Mouse (Mus musculus) c-Kit-positive CD71-positive TER-119-positive erythroid progenitor cells, embryonic 14.5 days (primary cell): Measurements from ENCODE around the gene Elovl2.
"Not testable (repeated sequence)": the region's sequence is repeated elsewhere in the genome, so short reads cannot be mapped to it uniquely, and the experiment has no call there.

Source experiments
- DNase-seq: peaks from one replicate; pipeline ENCODE4 v3.0.0-alpha.2; 2013; ENCODE audit warnings: low spot score

Elovl2 gene

DNA sequence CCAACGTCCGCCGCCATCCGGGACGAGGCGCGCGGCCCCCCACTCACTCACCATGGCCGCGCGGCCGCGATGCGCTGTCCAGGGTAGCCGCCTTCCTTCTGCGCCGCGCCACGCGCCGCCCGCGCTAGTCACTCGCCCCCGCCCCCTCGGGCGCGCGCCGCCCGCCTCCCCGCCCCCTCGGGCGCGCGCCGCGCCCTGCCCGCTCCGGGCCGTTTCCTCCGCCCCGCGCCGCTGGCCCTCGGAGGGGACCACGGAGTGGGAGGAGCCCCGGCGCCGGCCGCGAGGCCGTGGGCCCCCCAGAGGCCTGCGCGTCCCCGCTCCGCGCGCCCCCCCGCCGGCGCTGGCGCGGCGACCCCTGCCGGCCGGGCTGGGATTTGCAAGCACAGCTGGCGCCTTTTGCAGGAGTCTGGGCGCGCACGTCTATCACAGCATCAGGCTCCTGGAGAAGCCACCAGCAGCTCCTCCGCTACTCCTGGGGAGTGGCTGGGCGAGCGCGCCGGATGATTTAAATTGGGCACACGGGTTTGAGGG is at the start of gene Elovl2:
Elovl2 (minus strand) TSS at position 102 of the 531 bp plus-strand sequence.
- DNase-seq: peak; percentile 17

GRCm38 (mm10) chr13:41267827-41268408 is 47.7 kb upstream of the Elovl2 start:
- no peak for DNase-seq

- no peak for DNase-seq
Measured at GRCm38 (mm10) chr13:41263304-41264006, 43.2 kb upstream of the Elovl2 start.

- not testable (repeated sequence) for DNase-seq
Measured at GRCm38 (mm10) chr13:41261617-41262016, 41.4 kb upstream of the Elovl2 start.

DNA sequence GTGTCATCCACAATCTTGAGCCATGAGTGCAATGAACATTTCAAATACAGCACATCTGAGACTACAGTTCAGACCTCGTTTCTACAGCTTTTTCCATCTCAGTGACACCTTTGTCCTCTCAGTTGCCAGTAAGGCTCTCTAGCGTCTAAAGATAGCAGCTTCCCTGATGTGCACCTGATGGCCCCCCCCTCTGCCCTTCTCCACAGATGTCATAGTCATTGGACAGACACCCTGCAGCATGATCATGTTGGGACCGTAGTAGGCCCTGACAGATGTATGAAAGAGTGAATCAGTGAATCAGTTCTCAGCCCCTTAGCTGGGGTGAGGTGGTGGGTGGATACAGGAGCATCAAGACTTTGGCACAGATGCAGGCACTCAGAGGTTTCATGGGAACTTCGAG is 37.6 kb upstream of the Elovl2 start:
- DNase-seq: no peak

GRCm38 (mm10) chr13:41256962-41257361 is 36.8 kb upstream of the Elovl2 start:
- DNase-seq: no peak

GRCm38 (mm10) chr13:41256126-41256525 is 35.9 kb upstream of the Elovl2 start:
- DNase-seq: no peak

DNA sequence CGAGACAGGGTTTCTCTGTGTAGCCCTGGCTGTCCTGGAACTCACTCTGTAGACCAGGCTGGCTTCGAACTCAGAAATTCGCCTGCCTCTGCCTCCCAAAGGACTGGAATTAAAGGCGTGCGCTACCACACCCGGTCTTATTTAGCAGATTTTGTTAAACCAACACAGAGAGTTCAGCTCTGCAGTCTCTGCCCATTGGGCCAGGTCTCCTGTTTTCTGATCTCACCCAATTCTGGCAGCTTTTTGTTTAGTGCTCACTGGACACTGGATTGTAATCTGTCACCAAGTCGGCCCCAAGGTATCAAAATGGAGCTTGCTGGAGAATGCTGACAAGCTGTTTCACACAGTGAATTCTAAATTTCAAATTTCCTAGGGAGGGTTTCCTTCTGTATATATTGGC is 32.5 kb upstream of the Elovl2 start:
- no peak for DNase-seq

DNA sequence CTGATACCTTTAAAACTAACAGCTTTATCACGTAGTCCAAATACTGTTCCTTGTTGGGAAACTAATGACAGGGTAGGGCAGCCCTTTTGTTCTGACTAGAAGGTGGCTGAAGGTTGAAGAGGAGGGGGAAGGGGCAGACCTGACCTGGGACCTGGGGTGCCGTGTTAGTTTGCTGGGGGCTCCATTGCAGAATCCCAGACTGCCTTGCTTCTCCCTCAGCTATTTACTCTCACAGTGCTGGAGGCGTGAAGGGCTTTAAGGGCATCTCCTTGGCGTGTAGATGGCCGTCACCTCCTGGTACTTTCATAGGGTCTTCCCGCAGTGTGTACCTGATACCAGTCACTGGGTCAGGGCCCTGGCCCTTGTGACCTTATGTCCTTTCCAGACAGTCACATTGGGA is 31.9 kb upstream of the Elovl2 start:
- DNase-seq: no peak

DNA sequence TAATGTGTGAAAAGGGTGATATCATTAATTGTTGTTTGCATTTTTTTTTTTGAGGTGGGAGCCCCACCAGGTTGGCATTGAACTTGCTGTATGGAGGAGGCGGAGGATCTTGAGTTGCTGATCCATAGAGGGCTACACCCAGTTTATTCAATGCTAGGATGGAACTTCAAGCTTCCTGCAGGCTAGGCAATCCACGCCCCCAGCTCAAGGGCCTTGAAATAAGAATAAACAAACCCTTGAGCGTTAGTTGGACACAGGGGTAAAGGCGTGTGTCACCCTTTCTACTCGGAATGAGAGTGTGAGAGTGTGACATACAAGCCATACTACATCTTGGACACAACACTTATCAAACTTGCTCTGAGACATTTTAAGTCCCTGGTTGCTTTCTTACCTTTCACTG is 31.5 kb upstream of the Elovl2 start:
- no peak for DNase-seq

DNA sequence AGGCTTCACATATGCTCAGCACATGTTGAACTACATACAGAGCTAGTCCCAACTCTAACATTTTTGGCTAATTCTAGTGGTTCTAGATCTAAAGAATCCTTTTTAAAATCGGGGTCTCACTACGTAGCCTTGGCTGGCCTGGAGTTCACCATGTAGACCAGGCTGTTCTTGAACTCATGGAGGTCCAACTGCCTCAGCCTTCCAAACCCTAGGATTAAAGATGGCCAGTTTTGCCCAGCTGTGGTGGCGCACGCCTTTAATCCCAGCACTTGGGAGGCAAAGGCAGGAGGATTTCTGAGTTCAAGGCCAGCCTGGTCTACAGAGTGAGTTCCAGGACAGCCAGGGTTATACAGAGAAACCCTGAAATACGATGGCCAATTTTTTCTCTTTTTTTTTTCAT is 31.0 kb upstream of the Elovl2 start:
- not testable (repeated sequence) for DNase-seq

- peak; percentile 35 for DNase-seq
Measured at GRCm38 (mm10) chr13:41250318-41250981, 30.2 kb upstream of the Elovl2 start.

DNA sequence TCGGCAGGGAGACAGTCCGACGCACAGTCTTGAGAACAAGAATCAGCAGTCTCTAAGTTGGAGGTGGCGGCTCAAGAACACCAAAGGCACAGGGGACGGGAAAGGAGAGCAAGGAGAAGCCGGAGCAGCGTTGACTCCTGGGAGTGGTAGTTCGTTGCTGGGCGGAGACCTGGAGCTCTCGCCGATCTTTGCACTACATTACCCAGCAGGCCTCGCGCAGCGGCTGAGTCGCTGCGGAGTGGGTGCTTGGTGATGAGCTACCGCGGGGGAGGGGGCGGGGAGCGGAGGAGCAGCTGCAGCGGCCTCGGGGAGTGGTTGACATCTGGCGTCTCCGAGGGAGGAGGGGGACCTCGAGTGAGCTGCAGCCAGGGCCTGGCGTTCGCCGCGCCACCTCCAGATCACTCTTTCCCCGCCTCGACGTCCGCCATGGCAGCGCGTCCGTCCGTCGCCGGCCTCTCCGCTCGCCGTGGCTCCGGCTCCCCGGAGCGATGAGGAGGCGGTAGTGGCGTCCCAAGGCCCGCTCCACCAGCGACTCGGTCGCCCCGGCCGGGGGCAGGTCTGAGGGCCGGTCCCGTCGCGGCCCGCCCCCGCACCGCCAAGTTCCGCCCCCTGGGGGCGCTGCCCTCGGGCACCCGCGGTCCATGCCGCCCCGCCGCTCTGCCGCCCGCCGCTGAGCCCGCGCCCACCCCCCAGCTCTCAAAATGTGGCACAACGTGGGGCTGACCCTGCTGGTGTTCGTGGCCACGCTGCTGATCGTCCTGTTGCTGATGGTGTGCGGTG is 29.5 kb upstream of the Elovl2 start, which contains the start of gene Smim13:
Smim13 (plus strand) TSS at position 307 of the 780 bp plus-strand sequence.
- DNase-seq: peak; percentile 93

DNA sequence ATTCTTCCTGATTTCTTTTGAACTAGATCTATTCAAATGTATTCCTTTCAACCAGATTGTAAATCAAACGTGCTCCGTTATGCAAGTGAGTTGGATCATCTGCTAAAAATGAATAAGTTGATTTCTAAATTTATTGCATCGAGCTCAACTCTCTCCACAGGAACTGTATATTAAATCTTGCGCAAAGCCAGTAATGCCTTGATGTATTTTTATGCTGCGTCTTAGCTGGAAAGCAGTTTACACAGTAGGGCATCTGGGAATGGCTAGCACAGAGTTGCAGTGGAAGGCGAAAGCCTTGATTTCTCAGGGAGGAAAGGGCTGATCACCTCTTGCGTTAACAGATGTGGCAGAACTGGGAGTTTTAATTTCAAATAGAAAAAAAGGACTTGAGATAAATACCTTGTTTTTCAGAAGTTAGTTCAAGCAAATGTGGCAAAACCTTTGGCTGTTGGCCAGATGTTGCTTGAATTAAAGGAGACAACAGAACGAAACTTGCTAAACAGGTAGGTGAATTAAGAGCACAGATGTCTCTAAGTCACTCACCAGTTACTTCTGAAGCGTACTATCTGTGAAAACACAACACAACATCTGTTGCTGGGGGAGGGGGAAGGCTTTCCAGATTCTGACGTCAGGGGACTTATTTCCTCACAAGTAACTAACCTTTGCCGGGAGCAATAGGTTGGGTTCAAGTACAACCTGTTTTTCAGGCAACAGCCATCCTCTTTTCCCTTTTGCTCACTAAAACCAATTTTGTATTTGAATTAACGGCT is 28.7 kb upstream of the Elovl2 start:
- DNase-seq: peak; percentile 83

GRCm38 (mm10) chr13:41244306-41244830 is 24.2 kb upstream of the Elovl2 start:
- no peak for DNase-seq

- no peak for DNase-seq
Measured at GRCm38 (mm10) chr13:41241557-41241956, 21.4 kb upstream of the Elovl2 start.

- peak; percentile 62 for DNase-seq
Measured at GRCm38 (mm10) chr13:41238805-41239130, 18.6 kb upstream of the Elovl2 start.

DNA sequence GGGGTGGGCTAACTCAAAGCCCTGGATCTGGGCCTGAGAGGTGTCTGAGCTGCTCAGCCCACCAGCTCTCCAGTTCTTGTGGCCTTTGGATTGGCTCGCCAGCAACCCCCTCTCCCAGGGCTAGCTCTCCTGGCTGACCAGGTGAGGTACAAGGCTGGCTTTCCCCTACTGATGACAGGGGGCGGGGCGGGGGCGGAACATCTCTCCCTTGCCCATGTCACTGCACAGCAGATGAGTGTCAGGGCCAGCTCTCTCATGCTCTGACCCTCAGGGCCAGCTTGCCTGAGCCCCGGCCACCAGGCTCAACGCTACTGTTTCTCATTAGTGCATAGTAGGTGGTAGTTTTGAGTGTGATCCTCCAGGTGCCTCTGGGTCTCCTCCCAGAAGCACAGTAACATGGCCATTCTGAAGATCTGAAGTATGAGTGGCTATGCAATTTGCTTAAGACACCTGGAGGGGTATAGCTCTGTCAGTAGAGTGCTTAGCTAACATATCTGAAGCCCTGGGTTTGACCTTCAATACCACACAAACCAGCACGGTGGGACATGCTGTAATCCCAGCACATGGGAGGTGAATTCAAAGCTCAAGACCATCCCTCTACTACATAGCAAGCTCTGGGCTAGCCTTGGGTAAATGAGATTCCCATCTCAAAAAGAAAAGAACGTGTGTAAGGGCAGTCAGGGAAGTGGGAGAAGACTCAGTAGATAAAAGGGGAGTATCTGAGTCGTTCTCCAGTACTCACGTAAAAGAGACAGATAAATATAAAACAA is 18.0 kb upstream of the Elovl2 start:
- DNase-seq: no peak

- no peak for DNase-seq
Measured at GRCm38 (mm10) chr13:41235845-41236741, 15.9 kb upstream of the Elovl2 start.
